Mouse (Mus musculus): ENCODE measurements around the gene Serpina3f.

DNA sequence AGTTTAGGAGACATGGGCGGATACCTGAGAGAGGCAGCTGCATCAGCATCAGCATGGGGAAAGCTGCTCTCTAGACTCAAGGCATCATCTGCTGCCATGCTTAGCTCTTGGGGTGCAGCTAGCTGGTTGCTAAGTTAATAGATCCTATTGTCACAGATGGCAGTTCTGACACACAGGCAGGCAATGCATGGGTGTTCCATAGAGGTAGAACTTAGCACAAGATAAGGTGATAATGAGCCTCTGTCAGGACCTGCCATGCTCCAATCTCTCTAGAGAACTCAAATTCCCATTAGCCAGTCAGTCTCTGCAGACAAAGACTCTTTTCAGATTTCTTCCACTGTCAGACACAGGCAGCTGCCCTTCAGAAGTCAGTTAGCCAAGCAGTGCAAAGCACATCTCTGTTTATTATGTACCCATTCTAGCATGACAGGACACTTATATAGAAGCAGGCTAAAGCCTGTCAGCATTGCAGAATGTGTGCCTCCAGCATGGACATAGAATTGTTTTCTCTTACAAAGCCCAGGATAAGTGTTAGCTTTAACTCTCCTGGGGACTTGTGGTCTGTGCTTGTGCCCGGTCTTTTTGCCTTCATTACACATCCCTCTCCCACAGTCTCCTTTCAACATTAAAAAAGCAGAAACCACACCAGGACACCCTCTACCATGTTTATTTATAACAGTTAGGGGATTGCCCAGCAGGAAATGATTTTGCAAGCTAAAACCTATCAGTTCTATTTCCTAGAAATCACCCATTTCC, 477 bp upstream of the Serpina3f start:
- TF ChIP-seq CTCF (IDR thresholded peaks at IDR 0.05; ENCODE audit: low read depth) (no peak), EP300 (optimal IDR thresholded peaks at IDR 0.05) (no peak)
